Mouse (Mus musculus): ENCODE data around the gene Pknox2.

DNA sequence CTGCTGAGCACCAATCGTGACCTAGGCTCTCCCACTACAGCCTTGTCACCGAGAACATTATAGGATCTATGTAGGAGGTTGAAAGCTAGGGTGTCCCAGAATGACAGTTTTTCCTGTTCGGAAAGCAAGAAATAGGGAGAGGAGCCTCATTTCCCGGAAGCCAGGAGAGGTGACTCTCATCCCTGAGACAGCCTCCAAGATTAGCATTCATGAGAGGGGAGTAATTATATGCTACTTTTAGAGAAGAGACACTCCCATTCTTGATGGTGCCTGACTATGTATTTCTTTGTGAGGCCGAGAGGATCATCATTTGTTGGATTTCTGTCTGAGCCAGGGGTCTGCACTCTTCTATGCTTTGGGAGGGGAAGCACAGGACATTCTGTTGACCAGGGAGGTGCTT is 265.6 kb downstream of the Pknox2 start:
- TF ChIP-seq POLR2A (IDR thresholded peaks at IDR 0.05; ENCODE audit: borderline replicate concordance, low read depth, low read length), result no peak
- no peak for TF ChIP-seq CTCF (IDR thresholded peaks at IDR 0.05; ENCODE audit: low read depth, low read length)

Data from bone marrow macrophage, adult 2 months (primary cell).